ENCODE assay signal across 8 mouse cellular contexts in genomic region chr14:75786424-75786867, GRCm38 (mm10). TPM values are rescaled to one million over a fixed set of nuclear protein-coding genes. Genes with fewer than 3 reads are reported as not detected.
A peak's percentile ranks its signal among the peaks of the same experiment; 100 is the strongest.
DNase-seq lines count a peak whose midpoint lies in the region; ATAC-seq and TF ChIP-seq lines count a peak whose summit lies in the region.

No protein-coding gene starts in this region.

- DNase-seq in kidney, adult 8-10 months: no peak
- peak; percentile 63 for DNase-seq in ES-E14 (ENCODE audit: low read depth, low spot score)
- DNase-seq in embryonic facial prominence, embryonic 10.5 days (ENCODE audit: low spot score): no peak
- no peak for DNase-seq in intestine, embryonic 14.5 days (ENCODE audit: low spot score)
- no peak for DNase-seq in urinary bladder, adult 2 months (ENCODE audit: low spot score)
- no peak for DNase-seq in cerebellum, postnatal 25 days

- H3K4me1 ChIP-seq in kidney, embryonic 16.5 days (ENCODE audit: insufficient read depth, low read length): peaks cover 12% of the 10 kb centered on the region; the same call in 1 of the 2 replicates
- no peaks in the 10 kb centered on the region for H3K4me1 ChIP-seq in ES-E14 (ENCODE audit: control insufficient read depth in 2 of 2, insufficient read depth in 2 of 2, low read length in 2 of 2, poor library complexity in 1 of 2)
- peaks cover 6% of the 10 kb centered on the region for H3K4me1 ChIP-seq in embryonic facial prominence, embryonic 10.5 days
- H3K4me1 ChIP-seq in intestine, embryonic 14.5 days (replicated peaks; ENCODE audit: control insufficient read depth, insufficient read depth, low read length): no peaks in the 10 kb centered on the region
- H3K4me1 ChIP-seq in midbrain, embryonic 13.5 days (replicated peaks): peaks cover 11% of the 10 kb centered on the region; the same call in 1 of the 2 replicates

- H3K27ac ChIP-seq in kidney, embryonic 16.5 days (ENCODE audit: low read length): peak overlapping the region; percentile 84
- H3K27ac ChIP-seq in ES-E14 (ENCODE audit: insufficient read depth, low read depth, low read length, poor library complexity, severe bottlenecking): 0 out of 2 replicates have a peak overlapping the region, but pooled peaks have one; percentile 7
- H3K27ac ChIP-seq in embryonic facial prominence, embryonic 10.5 days (replicated peaks): peak overlapping the region; percentile 90
- peak overlapping the region; percentile 43; the same call in 1 of the 2 replicates for H3K27ac ChIP-seq in intestine, embryonic 14.5 days (ENCODE audit: low read depth)
- H3K27ac ChIP-seq in midbrain, embryonic 13.5 days: peak overlapping the region; percentile 95

- under 1% methylated on average over 30 of the region's 31 CpGs for WGBS in kidney, embryonic 16.5 days
- 2% methylated on average over 31 of the region's 31 CpGs for WGBS in embryonic facial prominence, embryonic 10.5 days
- 1% methylated on average over 31 of the region's 31 CpGs for WGBS in intestine, embryonic 14.5 days
- WGBS in midbrain, embryonic 13.5 days: under 1% methylated on average over 28 of the region's 31 CpGs

- peak overlapping the region; percentile 80 for H3K9ac ChIP-seq in kidney, embryonic 16.5 days (replicated peaks; ENCODE audit: low read length)
- H3K9ac ChIP-seq in ES-E14 (ENCODE audit: insufficient read depth, low read depth, low read length, poor library complexity, severe bottlenecking): peak overlapping the region; percentile 79
- H3K9ac ChIP-seq in intestine, embryonic 14.5 days (ENCODE audit: low read length): peak overlapping the region; percentile 54
- peak overlapping the region; percentile 86 for H3K9ac ChIP-seq in midbrain, embryonic 13.5 days (replicated peaks)

- H3K4me3 ChIP-seq in kidney, embryonic 16.5 days (ENCODE audit: low read length): peak overlapping the region; percentile 81
- peak overlapping the region; percentile 86 to 95 for H3K4me3 ChIP-seq in ES-E14 (ENCODE audit: insufficient read depth in 1 of 2, low read depth in 1 of 2, low read length in 2 of 2, poor library complexity in 1 of 2, severe bottlenecking in 1 of 2)
- H3K4me3 ChIP-seq in embryonic facial prominence, embryonic 10.5 days: peak overlapping the region; percentile 88
- H3K4me3 ChIP-seq in intestine, embryonic 14.5 days (ENCODE audit: low read depth, low read length): peak overlapping the region; percentile 62
- peak overlapping the region; percentile 75 for H3K4me3 ChIP-seq in midbrain, embryonic 13.5 days (replicated peaks)

- H3K36me3 ChIP-seq in kidney, embryonic 16.5 days (ENCODE audit: insufficient read depth, low read length): no peaks in the 10 kb centered on the region
- H3K36me3 ChIP-seq in ES-E14 (ENCODE audit: control insufficient read depth, insufficient read depth, low read length, poor library complexity, severe bottlenecking): peaks cover 4% of the 10 kb centered on the region; the same call in 1 of the 2 replicates
- H3K36me3 ChIP-seq in embryonic facial prominence, embryonic 10.5 days (replicated peaks): peaks cover 5% of the 10 kb centered on the region; the same call in 1 of the 2 replicates
- H3K36me3 ChIP-seq in intestine, embryonic 14.5 days (ENCODE audit: control insufficient read depth, insufficient read depth, low read length): no peaks in the 10 kb centered on the region; the same call in 1 of the 2 replicates
- no peaks in the 10 kb centered on the region for H3K36me3 ChIP-seq in midbrain, embryonic 13.5 days

- ATAC-seq in kidney, embryonic 16.5 days (ENCODE audit: low FRiP score, low TSS enrichment): peak; percentile 83
- ATAC-seq in intestine, embryonic 14.5 days (replicated peaks; ENCODE audit: low FRiP score, low TSS enrichment, low read depth): peak; percentile 78
- ATAC-seq in midbrain, embryonic 13.5 days: peak; percentile 89

- in situ Hi-C loops in ES-E14 (cut with MboI; ENCODE audit: low sequenced_read_pairs in 2 of 2, unreplicated experiment in 2 of 2): no loop called here

- peak overlapping the region; percentile 83 for H3K4me2 ChIP-seq in kidney, embryonic 16.5 days (replicated peaks; ENCODE audit: low read depth, low read length)
- peak overlapping the region; percentile 54 for H3K4me2 ChIP-seq in intestine, embryonic 14.5 days (ENCODE audit: low read length)
- peak overlapping the region; percentile 70 for H3K4me2 ChIP-seq in midbrain, embryonic 13.5 days (replicated peaks)

- H3K9me3 ChIP-seq in kidney, embryonic 16.5 days (ENCODE audit: low read length): no peaks in the 10 kb centered on the region
- H3K9me3 ChIP-seq in ES-E14 (ENCODE audit: control insufficient read depth, insufficient read depth, low read depth, low read length): no peaks in the 10 kb centered on the region
- H3K9me3 ChIP-seq in embryonic facial prominence, embryonic 10.5 days: no peaks in the 10 kb centered on the region
- no peaks in the 10 kb centered on the region for H3K9me3 ChIP-seq in intestine, embryonic 14.5 days (ENCODE audit: control insufficient read depth, low read length)
- no peaks in the 10 kb centered on the region for H3K9me3 ChIP-seq in midbrain, embryonic 13.5 days

- peaks cover 13% of the 10 kb centered on the region; the same call in 1 of the 2 replicates for H3K27me3 ChIP-seq in kidney, embryonic 16.5 days (ENCODE audit: insufficient read depth, low read length)
- H3K27me3 ChIP-seq in embryonic facial prominence, embryonic 10.5 days (replicated peaks; ENCODE audit: low read depth, poor library complexity, severe bottlenecking): peaks cover 30% of the 10 kb centered on the region
- peaks cover 14% of the 10 kb centered on the region; the same call in 1 of the 2 replicates for H3K27me3 ChIP-seq in intestine, embryonic 14.5 days (replicated peaks; ENCODE audit: control insufficient read depth, insufficient read depth, low read length)
- H3K27me3 ChIP-seq in midbrain, embryonic 13.5 days: peaks cover 16% of the 10 kb centered on the region

TF ChIP-seq in ES-E14, 5 proteins besides CTCF, POLR2A, EP300 and RAD21:
- no peak for TF ChIP-seq ZNF384 (IDR thresholded peaks at IDR 0.05; ENCODE audit: low read depth, low read length)
- no peak; the same call in 1 of the 2 replicates for TF ChIP-seq HCFC1 (IDR thresholded peaks at IDR 0.05; ENCODE audit: borderline replicate concordance, insufficient read depth, low read length)
- TF ChIP-seq MAFK (IDR thresholded peaks at IDR 0.05; ENCODE audit: insufficient read depth, low read depth, low read length): no peak
- TF ChIP-seq ZC3H11A (IDR thresholded peaks at IDR 0.05; ENCODE audit: borderline replicate concordance, low read depth, low read length): no peak
- no peak for TF ChIP-seq CHD2 (IDR thresholded peaks at IDR 0.05; ENCODE audit: low read depth, low read length)

RNA-seq across cellular contexts. Expression of gene Slc25a30, which starts 0.4 kb away (rescaled TPM):
- polyA plus RNA-seq in kidney, embryonic 16.5 days (2015; fragmentation: Nextera tagmentation; extraction: Ambion mirVana): 13.0 and 13.1 TPM in 2 replicates
- total RNA-seq in ES-E14 (2012; rRNA removed): 5.1 and 9.2 TPM in 2 replicates
- 7.0 and 7.1 TPM in 2 replicates for polyA plus RNA-seq in embryonic facial prominence, embryonic 10.5 days (2016; fragmentation: Nextera tagmentation; extraction: Ambion mirVana)
- 4.7 and 5.4 TPM in 2 replicates for polyA plus RNA-seq in intestine, embryonic 14.5 days (2014; fragmentation: Nextera tagmentation; extraction: Ambion mirVana)
- polyA plus RNA-seq in midbrain, embryonic 13.5 days (2015; fragmentation: Nextera tagmentation; extraction: Ambion mirVana): 9.4 and 11.8 TPM in 2 replicates
- polyA plus RNA-seq in urinary bladder, adult 2 months (2012; rRNA removed): 7.6 and 8.1 TPM in 2 replicates

RNA-seq across cellular contexts. Expression of gene Cog3, which starts 32.1 kb away (rescaled TPM):
- polyA plus RNA-seq in kidney, embryonic 16.5 days (2015; fragmentation: Nextera tagmentation; extraction: Ambion mirVana): 24.2 and 25.2 TPM in 2 replicates
- 11.2 and 16.4 TPM in 2 replicates for total RNA-seq in ES-E14 (2012; rRNA removed)
- 19.5 and 20.6 TPM in 2 replicates for polyA plus RNA-seq in embryonic facial prominence, embryonic 10.5 days (2016; fragmentation: Nextera tagmentation; extraction: Ambion mirVana)
- 22.5 and 24.9 TPM in 2 replicates for polyA plus RNA-seq in intestine, embryonic 14.5 days (2014; fragmentation: Nextera tagmentation; extraction: Ambion mirVana)
- 20.5 and 21.4 TPM in 2 replicates for polyA plus RNA-seq in midbrain, embryonic 13.5 days (2015; fragmentation: Nextera tagmentation; extraction: Ambion mirVana)
- polyA plus RNA-seq in urinary bladder, adult 2 months (2012; rRNA removed): 22.4 and 25.1 TPM in 2 replicates

RNA-seq across cellular contexts. Expression of gene Tpt1, which starts 58.4 kb away (rescaled TPM):
- 868 and 911 TPM in 2 replicates for polyA plus RNA-seq in kidney, embryonic 16.5 days (2015; fragmentation: Nextera tagmentation; extraction: Ambion mirVana)
- 592 and 613 TPM in 2 replicates for total RNA-seq in ES-E14 (2012; rRNA removed)
- polyA plus RNA-seq in embryonic facial prominence, embryonic 10.5 days (2016; fragmentation: Nextera tagmentation; extraction: Ambion mirVana): 832 and 862 TPM in 2 replicates
- polyA plus RNA-seq in intestine, embryonic 14.5 days (2014; fragmentation: Nextera tagmentation; extraction: Ambion mirVana): 1,249 and 1,259 TPM in 2 replicates
- polyA plus RNA-seq in midbrain, embryonic 13.5 days (2015; fragmentation: Nextera tagmentation; extraction: Ambion mirVana): 876 and 886 TPM in 2 replicates
- polyA plus RNA-seq in urinary bladder, adult 2 months (2012; rRNA removed): 2,550 and 3,005 TPM in 2 replicates

Comparison
In these comparisons a context has a peak if more than half of its experiments do, and no peak if none do; other contexts are left out.
1. H3K27ac ChIP-seq: peak in every context shown above with its lines; median percentile 95 in midbrain, embryonic 13.5 days; 90 in embryonic facial prominence, embryonic 10.5 days; 84 in kidney, embryonic 16.5 days; 43 in intestine, embryonic 14.5 days; 7 in ES-E14.